Mouse (Mus musculus): ENCODE data around the gene Capza1.
A peak's percentile ranks its signal among the peaks of the same experiment; 100 is the strongest.

Capza1 gene

DNA sequence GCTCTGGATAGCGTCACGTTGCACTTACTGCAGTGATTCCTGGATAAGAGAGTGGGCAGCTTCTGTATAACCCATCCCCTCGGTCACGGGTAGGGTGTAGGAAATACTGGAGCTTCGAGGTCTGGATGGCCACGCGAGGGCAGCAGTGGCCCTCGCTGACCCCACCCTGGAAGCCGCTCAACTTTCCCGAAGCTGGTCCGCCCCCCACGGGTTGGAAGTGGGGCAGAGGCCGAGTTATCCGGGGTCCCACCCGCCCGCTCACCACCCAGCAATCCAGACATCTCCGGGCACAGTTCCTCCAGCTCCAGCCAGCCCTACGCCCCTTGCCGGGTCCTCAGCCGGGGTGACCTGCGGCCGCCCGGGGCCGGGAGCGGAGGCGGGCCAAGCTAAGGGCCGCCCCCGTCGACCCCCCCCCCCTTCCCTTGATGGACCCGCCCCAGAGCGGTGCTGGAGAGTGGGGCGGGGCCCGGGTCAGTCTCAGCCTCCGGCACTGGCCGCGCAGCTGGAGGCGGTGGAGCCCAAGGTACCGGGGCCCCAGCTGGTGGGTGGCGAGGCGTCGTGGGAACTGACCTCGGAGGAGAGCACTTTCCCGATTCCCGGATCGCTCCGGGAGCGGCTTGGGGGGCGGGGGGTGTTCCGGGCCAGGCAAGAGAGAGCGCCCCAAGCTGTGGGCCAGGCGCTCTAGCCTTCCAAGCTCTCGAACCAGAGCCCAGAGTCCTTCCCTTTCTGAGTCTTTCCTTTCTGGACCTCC, 75.6 kb downstream of the Capza1 start:
- DNase-seq (ENCODE audit: low read depth, low spot score), result peak; percentile 57

DNA sequence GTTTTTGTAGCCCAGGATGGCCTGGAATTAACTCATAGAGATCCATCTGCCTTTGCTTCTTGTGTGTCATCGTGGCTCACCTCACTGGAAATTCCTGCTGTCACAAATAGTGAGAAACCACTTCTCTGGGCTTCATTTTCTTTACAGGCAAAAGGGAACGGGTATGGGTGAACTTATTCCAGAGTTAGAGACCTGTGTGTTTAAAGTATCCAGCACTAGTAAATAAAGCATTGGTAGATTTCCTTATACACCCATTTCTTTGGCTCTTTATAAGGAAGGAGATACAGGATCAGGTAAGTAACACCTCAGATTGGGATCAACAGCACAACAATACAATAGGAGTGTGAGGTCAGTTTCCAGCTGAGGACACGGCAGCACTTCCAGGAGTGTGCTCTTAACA, 76.2 kb downstream of the Capza1 start, which contains the start of gene Rhoc:
Rhoc (plus strand) TSS at position 301 of the 400 bp plus-strand sequence.
- no peak for DNase-seq (ENCODE audit: low read depth, low spot score)

DNA sequence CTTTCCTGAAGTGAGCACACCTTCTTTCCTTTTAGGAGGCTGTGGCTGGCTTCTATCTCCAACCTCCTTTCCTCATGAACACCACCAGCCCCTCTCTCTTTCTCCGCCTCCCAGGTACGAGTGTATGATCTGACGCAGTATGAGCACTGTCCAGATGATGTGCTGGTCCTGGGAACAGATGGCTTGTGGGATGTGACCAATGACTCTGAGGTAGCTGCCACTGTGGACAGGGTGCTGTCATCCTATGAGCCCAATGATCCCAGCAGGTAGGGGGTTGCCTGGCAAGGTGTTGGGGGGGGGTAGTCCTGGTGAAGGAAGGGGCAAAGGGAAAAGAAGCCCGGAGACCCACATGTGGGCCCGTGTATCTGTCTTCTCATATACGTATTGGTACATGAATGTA, 79.0 kb downstream of the Capza1 start:
- DNase-seq (ENCODE audit: low read depth, low spot score), result no peak

DNA sequence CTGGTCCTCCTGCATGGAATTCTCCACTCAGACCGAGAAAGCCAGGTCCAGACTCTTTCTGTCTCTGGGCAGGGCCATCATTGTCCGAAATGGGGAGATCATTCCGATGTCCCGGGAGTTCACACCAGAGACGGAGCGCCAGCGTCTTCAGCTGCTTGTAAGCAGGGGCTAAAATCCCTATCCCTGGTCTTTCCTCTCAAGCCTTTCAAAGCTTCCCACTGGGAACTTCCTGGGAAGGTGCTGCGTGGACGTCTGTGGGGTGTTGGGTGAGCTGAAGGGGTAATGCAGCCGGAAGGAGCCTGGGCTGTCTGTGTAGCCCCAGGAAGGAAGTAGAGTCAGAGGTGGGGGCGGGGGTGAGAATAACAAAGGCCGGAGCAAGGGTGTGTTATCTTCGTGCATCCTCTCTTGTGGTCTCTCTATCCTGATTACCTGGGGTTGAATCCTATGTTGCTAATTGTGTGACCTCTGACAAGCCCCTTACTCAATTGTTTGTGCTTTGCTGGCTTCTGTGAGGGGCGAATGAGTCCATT, 80.3 kb downstream of the Capza1 start:
- DNase-seq (ENCODE audit: low read depth, low spot score), result no peak

DNA sequence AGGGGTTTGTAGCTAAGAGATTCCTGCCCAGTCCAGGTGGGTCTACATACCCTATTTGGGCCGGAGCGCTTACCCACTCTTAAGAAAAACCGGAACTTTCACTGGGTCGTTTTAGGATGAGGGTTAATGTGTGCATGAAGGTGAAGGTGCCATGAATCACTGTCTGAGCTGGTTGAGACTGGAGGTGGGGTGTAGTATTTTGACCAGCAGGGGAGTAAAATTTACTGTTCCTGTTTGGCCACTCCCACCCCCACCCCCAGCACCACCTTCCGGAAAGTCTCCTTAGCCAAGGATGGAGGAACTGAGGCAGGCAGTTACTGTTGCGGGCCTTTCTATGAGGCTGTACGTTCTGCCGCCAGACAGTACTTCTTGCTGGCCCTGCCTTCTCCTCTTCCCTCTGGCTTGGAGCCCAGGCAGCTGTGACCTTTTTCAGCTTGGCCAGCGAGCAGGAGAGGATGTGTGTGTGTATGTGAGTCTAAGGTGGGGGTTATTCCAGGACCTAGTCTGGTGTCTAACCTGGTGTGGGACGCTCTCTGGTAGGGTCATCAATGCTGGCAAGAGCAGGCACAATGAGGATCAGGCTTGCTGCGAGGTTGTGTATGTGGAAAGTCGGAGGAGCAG, 82.1 kb downstream of the Capza1 start:
- no peak for DNase-seq (ENCODE audit: low read depth, low spot score)

DNA sequence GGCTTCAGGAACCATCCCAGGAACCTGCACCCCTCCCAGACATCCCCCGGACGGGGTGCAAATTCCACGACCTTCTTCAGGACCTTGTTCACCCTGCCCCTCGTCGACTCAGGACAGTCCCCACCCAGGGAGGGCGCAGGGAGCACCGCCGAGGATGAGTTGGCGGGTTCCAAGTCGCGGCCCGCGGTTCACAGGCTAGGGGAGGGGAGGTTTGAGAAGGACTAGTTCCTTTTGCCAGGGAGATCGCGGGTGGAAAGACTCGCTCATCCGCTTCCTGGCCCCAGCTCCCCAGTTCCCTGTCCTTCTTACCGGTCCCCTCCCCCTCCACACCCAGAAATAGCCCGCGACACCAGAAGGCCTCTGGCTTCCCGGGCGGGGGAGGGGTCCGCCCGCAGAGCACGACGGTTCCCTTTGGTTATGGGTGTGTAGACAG, 82.8 kb downstream of the Capza1 start, which contains the start of gene Fam19a3:
Fam19a3 (minus strand) TSS at position 370 of the 433 bp plus-strand sequence.
- no peak for DNase-seq (ENCODE audit: low read depth, low spot score)

DNA sequence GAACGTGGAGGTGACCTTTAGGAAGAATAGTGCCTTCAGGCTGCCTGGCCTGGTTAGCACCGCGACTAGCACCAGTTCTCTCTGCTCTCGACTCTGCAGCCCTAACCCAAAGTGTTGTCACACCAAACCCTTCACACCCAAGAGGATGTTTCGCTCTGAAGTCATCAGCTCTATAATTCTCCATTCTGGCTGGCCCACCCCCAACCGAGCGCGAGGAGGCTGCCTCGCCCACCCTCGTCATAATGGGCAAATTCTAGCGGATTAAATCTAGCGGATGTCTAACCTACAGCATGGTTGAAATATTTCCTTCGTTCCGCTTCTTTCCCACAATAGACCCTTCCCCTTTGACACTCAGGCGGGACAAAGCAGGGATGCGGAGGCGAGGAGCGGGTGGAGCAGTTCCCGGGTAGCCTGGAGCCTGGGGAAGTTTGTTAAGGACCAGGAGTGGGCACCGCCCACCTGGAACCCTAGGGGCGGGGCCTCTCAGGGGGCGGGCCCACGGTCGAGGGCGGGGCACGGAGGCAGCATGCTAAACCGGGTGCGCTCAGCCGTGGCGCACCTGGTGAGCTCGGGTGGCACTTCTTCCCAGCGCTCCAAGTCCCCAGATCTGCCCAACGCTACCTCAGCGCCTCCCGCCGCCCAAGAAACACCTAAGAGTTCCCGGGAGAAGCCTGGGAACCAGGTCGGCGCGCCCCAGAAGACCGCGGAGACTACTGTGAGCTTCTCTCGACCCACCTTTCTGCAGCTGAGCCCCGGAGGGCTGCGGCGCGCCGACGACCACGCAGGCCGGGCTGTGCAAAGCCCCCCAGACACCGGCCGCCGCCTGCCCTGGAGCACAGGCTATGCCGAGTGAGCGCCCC, 83.5 kb downstream of the Capza1 start, which contains the start of gene Ppm1j:
Ppm1j (plus strand) TSS at position 496 of the 860 bp plus-strand sequence.
- DNase-seq (ENCODE audit: low read depth, low spot score), result no peak

DNA sequence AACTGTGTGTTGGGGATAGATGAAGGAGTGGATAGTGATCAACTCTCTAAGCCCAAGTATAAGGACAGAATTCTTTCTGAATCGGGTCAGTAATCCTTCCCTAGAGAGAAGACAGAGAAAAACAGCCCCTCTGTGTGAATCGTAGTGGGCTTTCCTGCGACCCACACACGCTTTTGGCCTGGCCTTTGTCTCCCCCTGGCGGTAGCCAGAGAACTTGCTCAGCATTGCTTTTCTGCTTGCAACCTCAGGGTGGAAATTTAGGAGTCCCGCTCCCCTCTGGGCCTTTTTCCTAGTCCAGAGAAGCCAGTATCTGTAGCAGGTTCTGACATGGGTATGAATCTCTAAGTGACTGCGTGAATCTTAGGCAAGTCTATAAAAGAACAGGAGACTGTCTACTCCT, 84.4 kb downstream of the Capza1 start:
- DNase-seq (ENCODE audit: low read depth, low spot score), result peak; percentile 49

DNA sequence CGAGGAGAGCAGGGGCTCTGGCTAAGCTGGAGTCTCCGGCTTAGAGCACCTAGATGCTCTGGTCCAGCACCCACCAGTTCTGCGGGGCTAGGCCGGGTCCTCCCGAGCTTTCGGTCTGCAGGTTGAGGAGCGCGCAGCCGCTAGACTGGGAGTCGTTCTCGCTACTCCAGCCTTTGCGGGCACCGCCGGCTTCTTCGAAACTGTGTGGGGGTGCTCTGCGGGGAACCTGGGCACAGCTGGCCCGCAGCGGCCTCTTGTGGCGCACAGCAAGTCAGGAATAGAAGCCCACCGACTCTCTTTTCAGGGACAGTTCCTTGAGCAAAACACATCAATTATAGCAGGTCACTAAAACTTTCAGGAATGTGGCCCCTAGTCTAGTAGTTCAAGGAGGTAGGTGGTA, 87.0 kb downstream of the Capza1 start:
- no peak for DNase-seq (ENCODE audit: low read depth, low spot score)

DNA sequence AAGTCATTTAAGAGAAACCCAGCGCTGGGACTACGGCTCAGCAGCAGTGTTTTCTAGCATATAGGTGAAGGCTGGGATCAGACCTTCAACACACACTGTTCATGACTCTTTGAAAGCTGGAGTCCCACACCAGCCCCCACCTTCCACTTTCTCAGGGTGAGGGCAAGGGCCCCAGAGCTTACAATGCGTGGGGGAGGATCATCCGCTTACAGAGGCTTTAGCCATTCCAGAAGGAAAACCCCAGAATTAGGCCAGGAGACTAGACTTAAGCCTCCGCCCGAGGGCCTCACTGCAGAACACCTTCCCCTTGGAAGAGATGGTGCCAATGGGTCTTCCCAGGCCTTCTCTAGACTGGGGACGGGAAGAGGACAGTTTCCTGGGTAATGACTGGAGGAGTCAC, 91.0 kb downstream of the Capza1 start:
- DNase-seq (ENCODE audit: low read depth, low spot score), result peak; percentile 81

Measured in retina, postnatal 7 days (tissue).